Mouse (Mus musculus) MN1 (cell line): Measurements from ENCODE around the gene Acp5.

Experiments used
- DNase-seq: peaks from one replicate; pipeline ENCODE4 v3.0.0-alpha.2; 2016; ENCODE audit warnings: low spot score

Acp5 gene

GRCm38 (mm10) chr9:22139746-22140145 lies 4.2 kb upstream of the Acp5 start:
- no peak for DNase-seq

- DNase-seq: no peak
These were observed 3.0 kb upstream of the Acp5 start for GRCm38 (mm10) chr9:22138480-22138879.

- DNase-seq: no peak
These were observed 1.4 kb upstream of the Acp5 start for GRCm38 (mm10) chr9:22136765-22137547.

GRCm38 (mm10) chr9:22134988-22135643 lies 395 bp downstream of the Acp5 start:
- DNase-seq: no peak

GRCm38 (mm10) chr9:22134246-22134890 lies 1.1 kb downstream of the Acp5 start:
- no peak for DNase-seq

GRCm38 (mm10) chr9:22132220-22132619 lies 3.3 kb downstream of the Acp5 start:
- no peak for DNase-seq

GRCm38 (mm10) chr9:22131226-22131981 lies 4.1 kb downstream of the Acp5 start:
- DNase-seq: no peak

GRCm38 (mm10) chr9:22125246-22126027 lies 10.1 kb downstream of the Acp5 start:
- no peak for DNase-seq

- DNase-seq: no peak
These were observed 11.3 kb downstream of the Acp5 start for GRCm38 (mm10) chr9:22124169-22124568.

GRCm38 (mm10) chr9:22123069-22123609 lies 12.4 kb downstream of the Acp5 start:
- DNase-seq: no peak

GRCm38 (mm10) chr9:22122005-22122404 lies 13.5 kb downstream of the Acp5 start:
- DNase-seq: no peak

GRCm38 (mm10) chr9:22121545-22121944 lies 14.0 kb downstream of the Acp5 start:
- no peak for DNase-seq

GRCm38 (mm10) chr9:22119543-22119942 lies 16.0 kb downstream of the Acp5 start:
- no peak for DNase-seq

GRCm38 (mm10) chr9:22117754-22118456 lies 17.6 kb downstream of the Acp5 start:
- peak; percentile 33 for DNase-seq

- peak; percentile 89 for DNase-seq
These were observed 18.6 kb downstream of the Acp5 start, which contains the start of gene Elof1 for GRCm38 (mm10) chr9:22116740-22117426. Gene Elof1, minus strand, starts transcription at chr9:22117172.

GRCm38 (mm10) chr9:22116086-22116485 lies 19.4 kb downstream of the Acp5 start:
- peak; percentile 51 for DNase-seq

GRCm38 (mm10) chr9:22115635-22116034 lies 19.9 kb downstream of the Acp5 start:
- no peak for DNase-seq

GRCm38 (mm10) chr9:22108194-22108593 lies 27.3 kb downstream of the Acp5 start:
- DNase-seq: no peak

GRCm38 (mm10) chr9:22099922-22100321 lies 35.6 kb downstream of the Acp5 start:
- DNase-seq: no peak
